In the genomic region with DNA sequence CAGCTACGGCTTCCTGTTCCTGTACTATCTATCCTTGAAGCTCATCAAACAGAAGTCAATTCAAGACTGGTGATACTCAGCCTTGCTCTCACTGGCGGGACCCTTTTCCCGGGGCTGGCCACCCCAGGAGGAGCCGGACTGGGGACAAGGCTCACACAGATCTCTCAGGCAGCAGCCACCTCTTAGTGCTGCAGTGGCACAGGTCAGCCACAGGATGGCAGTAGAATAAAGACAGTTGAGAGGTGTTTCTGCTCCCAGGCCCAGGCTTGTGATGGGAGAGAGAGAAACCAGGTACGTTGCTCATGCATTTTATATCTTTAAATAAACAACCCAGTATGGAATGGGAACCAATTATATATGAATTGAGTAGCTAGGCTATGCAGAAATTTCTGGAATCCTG, we compare ENCODE assay signal across 8 mouse cellular contexts. TPM values are rescaled to one million over a fixed set of nuclear protein-coding genes. Genes with fewer than 3 reads are reported as not detected.
DNase-seq lines count a peak whose midpoint lies in the region; ATAC-seq lines count a peak whose summit lies in the region.

No protein-coding gene starts in this region.

- 26% methylated on average over 5 of the region's 5 CpGs for WGBS in heart, embryonic 12.5 days
- 30% methylated on average over 5 of the region's 5 CpGs for whole genome bisulfite sequencing in embryonic facial prominence, embryonic 13.5 days
- WGBS in hindbrain, embryonic 16.5 days, result 28% methylated on average over 5 of the region's 5 CpGs
- 26% methylated on average over 5 of the region's 5 CpGs for WGBS in midbrain, embryonic 14.5 days

- DNase-seq in heart, adult 8-10 months (ENCODE audit: low spot score), result peak; percentile 26
- peak; percentile 44 to 58 for DNase-seq in adrenal gland, postnatal 36 days
- DNase-seq in left cerebral cortex, adult 18-20 months (ENCODE audit: low spot score in 2 of 2), result peak; percentile 63 to 69
- DNase-seq in midbrain, embryonic 14.5 days, result peak; percentile 85
- DNase-seq in splenic B cell, adult 2 months (ENCODE audit: low read depth, low spot score), result peak; percentile 44

- ATAC-seq in heart, embryonic 12.5 days (ENCODE audit: insufficient number of reproducible peaks, low FRiP score), result no peak
- 0 out of 2 replicates have a peak, but pooled peaks have one; percentile 15 for ATAC-seq in embryonic facial prominence, embryonic 13.5 days (ENCODE audit: insufficient number of reproducible peaks, insufficient read depth, low FRiP score, low TSS enrichment, low read depth)
- ATAC-seq in hindbrain, embryonic 16.5 days, result peak; percentile 75
- peak; percentile 64; the same call in 1 of the 2 replicates for ATAC-seq in midbrain, embryonic 14.5 days (ENCODE audit: low FRiP score, low TSS enrichment)

- H3K9me3 ChIP-seq in heart, embryonic 12.5 days (replicated peaks), result no peaks in the 10 kb centered on the region
- no peaks in the 10 kb centered on the region for H3K9me3 ChIP-seq in embryonic facial prominence, embryonic 13.5 days
- no peaks in the 10 kb centered on the region for H3K9me3 ChIP-seq in hindbrain, embryonic 16.5 days (ENCODE audit: control insufficient read depth, low read length)
- no peaks in the 10 kb centered on the region for H3K9me3 ChIP-seq in midbrain, embryonic 14.5 days (ENCODE audit: control insufficient read depth, low read length)

- no peak overlapping the region for H3K4me2 ChIP-seq in heart, embryonic 12.5 days
- H3K4me2 ChIP-seq in embryonic facial prominence, embryonic 13.5 days, result no peak overlapping the region
- no peak overlapping the region for H3K4me2 ChIP-seq in hindbrain, embryonic 16.5 days (ENCODE audit: low read length)
- H3K4me2 ChIP-seq in midbrain, embryonic 14.5 days (ENCODE audit: low read length), result no peak overlapping the region

- no peaks in the 10 kb centered on the region for H3K4me1 ChIP-seq in heart, embryonic 12.5 days (replicated peaks)
- peaks cover 34% of the 10 kb centered on the region for H3K4me1 ChIP-seq in embryonic facial prominence, embryonic 13.5 days
- H3K4me1 ChIP-seq in hindbrain, embryonic 16.5 days (ENCODE audit: control insufficient read depth, insufficient read depth, low read depth, low read length), result peaks cover 3% of the 10 kb centered on the region; the same call in 1 of the 2 replicates
- peaks cover 7% of the 10 kb centered on the region; the same call in 1 of the 2 replicates for H3K4me1 ChIP-seq in midbrain, embryonic 14.5 days (ENCODE audit: control insufficient read depth, insufficient read depth, low read length)

- H3K27me3 ChIP-seq in heart, embryonic 12.5 days (replicated peaks), result peaks cover 32% of the 10 kb centered on the region
- H3K27me3 ChIP-seq in embryonic facial prominence, embryonic 13.5 days, result peaks cover 7% of the 10 kb centered on the region; the same call in 1 of the 2 replicates
- peaks cover 5% of the 10 kb centered on the region for H3K27me3 ChIP-seq in hindbrain, embryonic 16.5 days (replicated peaks; ENCODE audit: control insufficient read depth, insufficient read depth, low read length)
- H3K27me3 ChIP-seq in midbrain, embryonic 14.5 days (ENCODE audit: control insufficient read depth, insufficient read depth, low read length), result no peaks in the 10 kb centered on the region
- H3K27me3 ChIP-seq in splenic B cell, adult 2 months (ENCODE audit: control insufficient read depth, insufficient read depth, low read length, poor library complexity, severe bottlenecking), result no peaks in the 10 kb centered on the region

- H3K27ac ChIP-seq in heart, embryonic 12.5 days (ENCODE audit: poor library complexity, severe bottlenecking), result no peak overlapping the region
- H3K27ac ChIP-seq in embryonic facial prominence, embryonic 13.5 days, result no peak overlapping the region
- H3K27ac ChIP-seq in hindbrain, embryonic 16.5 days (ENCODE audit: low read depth, low read length), result no peak overlapping the region
- no peak overlapping the region for H3K27ac ChIP-seq in midbrain, embryonic 14.5 days (replicated peaks; ENCODE audit: low read depth, low read length)

- H3K9ac ChIP-seq in heart, embryonic 12.5 days, result no peak overlapping the region
- H3K9ac ChIP-seq in embryonic facial prominence, embryonic 13.5 days, result no peak overlapping the region
- H3K9ac ChIP-seq in hindbrain, embryonic 16.5 days (ENCODE audit: low read depth, low read length), result no peak overlapping the region
- H3K9ac ChIP-seq in midbrain, embryonic 14.5 days (replicated peaks; ENCODE audit: low read length), result no peak overlapping the region

- peaks cover 5% of the 10 kb centered on the region; the same call in 1 of the 2 replicates for H3K36me3 ChIP-seq in heart, embryonic 12.5 days
- no peaks in the 10 kb centered on the region for H3K36me3 ChIP-seq in embryonic facial prominence, embryonic 13.5 days
- H3K36me3 ChIP-seq in hindbrain, embryonic 16.5 days (ENCODE audit: control insufficient read depth, insufficient read depth, low read length), result no peaks in the 10 kb centered on the region
- no peaks in the 10 kb centered on the region for H3K36me3 ChIP-seq in midbrain, embryonic 14.5 days (ENCODE audit: control insufficient read depth, insufficient read depth, low read length)
- no peaks in the 10 kb centered on the region for H3K36me3 ChIP-seq in splenic B cell, adult 2 months (ENCODE audit: control insufficient read depth, insufficient read depth, low read length, poor library complexity, severe bottlenecking)

- no peak overlapping the region for H3K4me3 ChIP-seq in heart, embryonic 12.5 days
- H3K4me3 ChIP-seq in embryonic facial prominence, embryonic 13.5 days, result no peak overlapping the region
- H3K4me3 ChIP-seq in hindbrain, embryonic 16.5 days (ENCODE audit: low read length), result no peak overlapping the region
- no peak overlapping the region for H3K4me3 ChIP-seq in midbrain, embryonic 14.5 days (replicated peaks; ENCODE audit: low read depth, low read length)

RNA-seq across cellular contexts. Expression of a gene that starts 15.9 kb away (rescaled TPM):
- not detected for total RNA-seq in heart, adult 8-10 months (2022)
- 0.39 and 0.42 TPM in 2 replicates for polyA plus RNA-seq in heart, embryonic 12.5 days (2016; fragmentation: Nextera tagmentation; extraction: Ambion mirVana)
- total RNA-seq in adrenal gland, postnatal 36 days (2021), result not detected
- polyA plus RNA-seq in embryonic facial prominence, embryonic 13.5 days (2015; fragmentation: Nextera tagmentation; extraction: Ambion mirVana), result 3.0 and 4.8 TPM in 2 replicates
- 1.8 and 2.3 TPM in 2 replicates for polyA plus RNA-seq in hindbrain, embryonic 16.5 days (2015; fragmentation: Nextera tagmentation; extraction: Ambion mirVana)
- total RNA-seq in left cerebral cortex, adult 18-20 months (2021), result not detected
- 0.28 and 1.2 TPM in 2 replicates for polyA plus RNA-seq in midbrain, embryonic 14.5 days (2014; fragmentation: Nextera tagmentation; extraction: Ambion mirVana)

RNA-seq across cellular contexts. Expression of a gene that starts 22.6 kb away (rescaled TPM):
- under 1 TPM in 1 of 4 experiments, not detected in 3; 0.16 TPM for total RNA-seq in heart, adult 8-10 months (2022)
- not detected in 2 replicates for polyA plus RNA-seq in heart, embryonic 12.5 days (2016; fragmentation: Nextera tagmentation; extraction: Ambion mirVana)
- total RNA-seq in adrenal gland, postnatal 36 days (2021), result not detected
- 0.14 and 0.28 TPM in 2 replicates for polyA plus RNA-seq in embryonic facial prominence, embryonic 13.5 days (2015; fragmentation: Nextera tagmentation; extraction: Ambion mirVana)
- polyA plus RNA-seq in hindbrain, embryonic 16.5 days (2015; fragmentation: Nextera tagmentation; extraction: Ambion mirVana), result 0.04 and 0.06 TPM in 2 replicates
- total RNA-seq in left cerebral cortex, adult 18-20 months (2021), result under 1 TPM in 1 of 2 experiments, not detected in 1; 0.09 TPM
- 0.09 TPM in 2 replicates for polyA plus RNA-seq in midbrain, embryonic 14.5 days (2014; fragmentation: Nextera tagmentation; extraction: Ambion mirVana)

Comparison
In these comparisons a context has a peak if more than half of its experiments do, and no peak if none do; other contexts are left out.
1. DNase-seq: peak in every context shown above with its lines; median percentile 85 in midbrain, embryonic 14.5 days; 66 in left cerebral cortex, adult 18-20 months; 51 in adrenal gland, postnatal 36 days; 44 in splenic B cell, adult 2 months; 26 in heart, adult 8-10 months.